Mouse (Mus musculus) embryonic facial prominence, embryonic 15.5 days (tissue): ENCODE data around the gene Kcnab2. TPM values are rescaled to one million over a fixed set of nuclear protein-coding genes. Genes with fewer than 3 reads are reported as not detected.
A peak's percentile ranks its signal among the peaks of the same experiment; 100 is the strongest.

Source experiments
- ATAC-seq: fragments of 200-750 bp; cut with Nextera tagmentation; 2 replicates; pipeline ENCODE4 v1.8.0; 2017; ENCODE audit warnings: low read depth, moderate TSS enrichment; ENCODE audit not compliant: insufficient number of reproducible peaks, low FRiP score, low TSS enrichment
- H3K27ac ChIP-seq: fragments of 300-500 bp; sonication (generic); replicated peaks from 2 replicates; pipeline ENCODE4 v1.5.1; 2015; ENCODE audit warnings: mild to moderate bottlenecking, inconsistent platforms
- H3K27me3 ChIP-seq: fragments of 300-500 bp; sonication (generic); 2 replicates; pipeline ENCODE4 v1.6.1; 2015; ENCODE audit warnings: inconsistent platforms
- H3K36me3 ChIP-seq: fragments of 300-500 bp; sonication (generic); 2 replicates; pipeline ENCODE4 v1.6.1; 2015; ENCODE audit warnings: mild to moderate bottlenecking, inconsistent platforms
- H3K4me1 ChIP-seq: fragments of 300-500 bp; sonication (generic); 2 replicates; pipeline ENCODE4 v1.6.1; 2015; ENCODE audit warnings: inconsistent platforms
- H3K4me2 ChIP-seq: fragments of 300-500 bp; sonication (generic); replicated peaks from 2 replicates; pipeline ENCODE4 v1.6.1; 2015; ENCODE audit warnings: mild to moderate bottlenecking, inconsistent platforms
- H3K4me3 ChIP-seq: fragments of 300-500 bp; sonication (generic); replicated peaks from 2 replicates; pipeline ENCODE4 v1.5.1; 2015; ENCODE audit warnings: mild to moderate bottlenecking, inconsistent platforms
- H3K9ac ChIP-seq: fragments of 300-500 bp; sonication (generic); 2 replicates; pipeline ENCODE4 v1.6.1; 2015; ENCODE audit warnings: inconsistent platforms
- H3K9me3 ChIP-seq: fragments of 300-500 bp; sonication (generic); replicated peaks from 2 replicates; pipeline ENCODE4 v1.6.1; 2016; ENCODE audit warnings: inconsistent platforms
- WGBS: fragments of 180-500 bp; shearing (Covaris S2); methylation state at CpG from one replicate; pipeline ENCODE4 v1.1.7; 2015; 5-methylcytosine and 5-hydroxymethylcytosine counted together
- polyA plus RNA-seq: library from polyadenylated mRNA; unstranded; fragments of >200 nt; fragmentation: Nextera tagmentation; extraction: Ambion mirVana; gene quantifications from 2 replicates; pipeline ENCODE4 v1.2.1, GENCODE M21; 2015

Kcnab2 gene
- polyA plus RNA-seq, 1 experiment from 2014 or later = 9.7 TPM

GRCm38 (mm10) chr4:152345120-152345889 is 132.4 kb downstream of the Kcnab2 start:
- Histone ChIP-seq H3K9me3 (no peaks in the 10 kb centered on the region), H3K4me3 (no peak overlapping the region), H3K36me3 (no peaks in the 10 kb centered on the region), H3K9ac (no peak overlapping the region), H3K27me3 (peaks cover 56% of the 10 kb centered on the region), H3K27ac (no peak overlapping the region), H3K4me2 (no peak overlapping the region), H3K4me1 (peaks cover 9% of the 10 kb centered on the region; the same call in 1 of the 2 replicates)
- peak; percentile 12; the same call in 1 of the 2 replicates for ATAC-seq
- WGBS = 46% methylated on average over 7 of the region's 7 CpGs

GRCm38 (mm10) chr4:152344651-152345050 is 133.0 kb downstream of the Kcnab2 start:
- WGBS = 48% methylated on average over 7 of the region's 7 CpGs

GRCm38 (mm10) chr4:152343296-152343695 is 134.4 kb downstream of the Kcnab2 start:
- no peak overlapping the region for H3K4me2 ChIP-seq
- WGBS = 13% methylated on average over 5 of the region's 5 CpGs
- H3K9ac ChIP-seq = no peak overlapping the region
- no peak for ATAC-seq
- H3K27ac ChIP-seq = no peak overlapping the region
- H3K9me3 ChIP-seq = no peaks in the 10 kb centered on the region
- H3K27me3 ChIP-seq = peaks cover 59% of the 10 kb centered on the region
- no peaks in the 10 kb centered on the region for H3K36me3 ChIP-seq
- H3K4me3 ChIP-seq = no peak overlapping the region
- peaks cover 23% of the 10 kb centered on the region for H3K4me1 ChIP-seq

More at GRCm38 (mm10) chr4:152344651-152345050, 133.0 kb downstream of the Kcnab2 start:
- Histone ChIP-seq H3K27me3 (peaks cover 57% of the 10 kb centered on the region), H3K9me3 (no peaks in the 10 kb centered on the region), H3K4me1 (peaks cover 10% of the 10 kb centered on the region), H3K36me3 (no peaks in the 10 kb centered on the region), H3K4me2 (no peak overlapping the region), H3K27ac (no peak overlapping the region), H3K4me3 (no peak overlapping the region), H3K9ac (no peak overlapping the region)
- ATAC-seq = no peak

Other genes with a start within 250 kb of the Kcnab2 start
- gene Gpr153, start 203.6 kb downstream of the Kcnab2 start, polyA plus RNA-seq = 29.0 and 35.7 TPM in 2 replicates
- not detected in 2 replicates for gene Hes3, start 186.2 kb downstream of the Kcnab2 start, polyA plus RNA-seq
- gene Icmt, start 180.6 kb downstream of the Kcnab2 start, polyA plus RNA-seq = 23.5 and 26.7 TPM in 2 replicates
- gene Rnf207, start 158.9 kb downstream of the Kcnab2 start, polyA plus RNA-seq = 0.23 and 0.72 TPM in 2 replicates
- gene Rpl22, start 152.1 kb downstream of the Kcnab2 start, polyA plus RNA-seq = 342 and 365 TPM in 2 replicates
- 0.76 and 1.2 TPM in 2 replicates for gene Chd5, start 139.2 kb downstream of the Kcnab2 start, polyA plus RNA-seq
- gene Nphp4, start 1.2 kb downstream of the Kcnab2 start, polyA plus RNA-seq = 3.6 and 6.2 TPM in 2 replicates